Mouse (Mus musculus): ENCODE measurements at regions not wholly inside any gene's neighbourhood (a gene's known extent, or its start where the extent isn't known, plus 50 kb on each side); places are given as distances from the start of the nearest gene placed in this dataset.

GRCm38 (mm10) chr4:58661781-58662293 lies 108.1 kb upstream of the Lpar1 start:
- peak; percentile 35 to 69 for DNase-seq (ENCODE audit: low spot score in 2 of 2)

GRCm38 (mm10) chr4:58660511-58660910 lies 106.8 kb upstream of the Lpar1 start:
- DNase-seq (ENCODE audit: low spot score in 2 of 2), result no peak

- no peak for DNase-seq (ENCODE audit: low spot score in 2 of 2)
These were observed 104.5 kb upstream of the Lpar1 start for GRCm38 (mm10) chr4:58658206-58658605.

GRCm38 (mm10) chr4:58647761-58648295 lies 94.1 kb upstream of the Lpar1 start:
- DNase-seq (ENCODE audit: low spot score in 2 of 2), result no peak

DNA sequence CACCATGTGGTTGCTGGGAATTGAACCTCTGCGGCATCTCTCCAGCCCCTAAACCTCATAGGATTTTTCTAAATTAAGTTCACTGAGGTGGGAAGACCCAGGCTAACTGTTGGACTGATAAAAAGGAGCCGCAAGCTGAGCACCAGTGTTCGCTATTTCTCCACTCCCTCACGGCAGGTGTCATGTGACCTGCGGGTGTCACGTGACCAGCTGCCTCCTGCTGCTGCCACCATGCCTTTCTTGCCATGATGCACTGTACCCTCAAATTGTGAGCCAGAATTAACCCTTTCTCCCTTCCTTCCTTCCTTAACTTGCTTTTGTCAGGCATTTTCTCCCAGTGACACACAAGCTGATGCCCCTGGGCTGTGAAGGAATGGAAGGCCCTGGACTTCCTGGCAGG lies 93.1 kb upstream of the Lpar1 start:
- DNase-seq (ENCODE audit: low spot score in 2 of 2), result no peak

- DNase-seq (ENCODE audit: low spot score in 2 of 2), result no peak
These were observed 89.7 kb upstream of the Lpar1 start for GRCm38 (mm10) chr4:58643371-58643770.

GRCm38 (mm10) chr4:58642236-58642635 lies 88.5 kb upstream of the Lpar1 start:
- peak; percentile 10 to 66 for DNase-seq (ENCODE audit: low spot score in 2 of 2)

DNA sequence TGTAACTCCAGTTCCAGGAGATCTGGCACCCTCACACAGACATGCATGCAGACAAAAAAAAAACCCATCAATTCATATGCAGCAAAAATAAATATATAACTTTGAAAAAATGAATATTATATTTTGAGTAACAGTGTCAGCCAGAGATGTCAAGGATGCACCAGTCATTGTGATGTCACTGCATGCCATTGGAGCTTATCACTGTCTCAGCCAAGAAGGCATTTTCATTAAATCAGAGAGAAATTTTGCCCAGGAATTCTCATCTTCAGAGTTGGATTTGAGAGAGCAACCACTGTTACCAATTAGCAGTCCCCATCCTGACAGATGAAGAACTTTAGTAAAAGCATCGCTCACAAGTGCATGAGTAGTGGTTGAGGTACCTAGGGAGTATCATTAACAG lies 79.0 kb upstream of the Lpar1 start:
- DNase-seq (ENCODE audit: low spot score in 2 of 2), result no peak

DNA sequence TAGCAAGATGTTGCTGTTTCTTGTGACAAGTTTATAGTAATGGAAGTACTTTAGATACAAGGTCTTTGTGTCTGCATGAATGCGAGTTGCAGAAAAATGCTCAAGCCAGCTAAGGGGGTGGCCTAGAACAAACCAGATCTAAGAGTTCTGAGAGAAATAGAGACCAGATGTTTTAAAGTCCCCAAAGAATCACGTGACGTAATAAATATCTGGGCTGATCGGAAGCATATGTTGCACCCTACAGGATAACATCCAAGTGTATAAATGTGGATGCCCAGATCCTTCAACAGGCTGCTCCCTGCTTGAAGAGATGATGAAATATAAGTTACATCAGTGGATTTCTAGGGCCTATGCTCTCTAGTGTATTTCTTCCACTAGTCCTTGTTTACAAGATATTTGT lies 77.7 kb upstream of the Lpar1 start:
- DNase-seq (ENCODE audit: low spot score in 2 of 2), result no peak

- no peak for DNase-seq (ENCODE audit: low spot score in 2 of 2)
These were observed 73.3 kb upstream of the Lpar1 start for GRCm38 (mm10) chr4:58627021-58627420.

DNA sequence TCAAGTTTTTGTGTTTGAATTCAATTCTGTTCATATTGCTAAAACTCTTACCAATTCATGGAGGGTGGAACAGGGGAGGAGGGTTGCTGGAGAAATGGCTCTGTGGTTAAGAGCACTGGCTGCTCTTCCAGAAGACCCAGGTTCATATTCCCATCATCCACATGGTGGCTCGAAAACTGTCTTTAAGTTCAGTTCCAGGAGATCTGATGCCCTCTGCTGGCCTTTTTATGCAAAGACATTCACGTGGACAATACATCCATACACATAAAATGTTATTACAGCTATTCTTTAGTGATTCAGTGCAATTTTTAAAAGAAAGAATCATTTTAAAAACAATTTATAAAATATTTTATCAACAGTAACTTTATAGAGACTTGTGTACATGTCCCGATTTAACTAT lies 70.4 kb upstream of the Lpar1 start:
- DNase-seq (ENCODE audit: low spot score in 2 of 2), result no peak

- no peak for DNase-seq (ENCODE audit: low spot score in 2 of 2)
These were observed 66.9 kb upstream of the Lpar1 start for GRCm38 (mm10) chr4:58620641-58621040.

DNA sequence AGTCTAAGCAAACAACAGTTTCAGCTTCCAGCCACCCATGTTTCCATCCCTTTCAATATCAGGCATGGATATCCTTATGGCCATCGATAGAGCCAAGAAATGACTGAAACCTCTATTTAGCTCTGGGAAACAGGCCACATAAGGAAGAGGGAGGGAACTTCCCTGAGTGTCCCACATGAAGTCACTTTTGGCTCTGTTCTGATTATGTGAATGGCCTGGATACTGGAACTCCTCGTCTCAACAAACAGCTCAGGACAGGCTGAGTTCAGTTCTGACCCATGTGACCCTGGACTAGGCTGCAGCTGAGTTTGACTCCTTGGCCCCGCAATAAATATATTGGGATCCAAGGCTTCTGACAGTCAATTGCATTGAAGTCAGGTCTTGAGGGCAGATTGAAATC lies 63.6 kb upstream of the Lpar1 start:
- DNase-seq (ENCODE audit: low spot score in 2 of 2), result no peak

DNA sequence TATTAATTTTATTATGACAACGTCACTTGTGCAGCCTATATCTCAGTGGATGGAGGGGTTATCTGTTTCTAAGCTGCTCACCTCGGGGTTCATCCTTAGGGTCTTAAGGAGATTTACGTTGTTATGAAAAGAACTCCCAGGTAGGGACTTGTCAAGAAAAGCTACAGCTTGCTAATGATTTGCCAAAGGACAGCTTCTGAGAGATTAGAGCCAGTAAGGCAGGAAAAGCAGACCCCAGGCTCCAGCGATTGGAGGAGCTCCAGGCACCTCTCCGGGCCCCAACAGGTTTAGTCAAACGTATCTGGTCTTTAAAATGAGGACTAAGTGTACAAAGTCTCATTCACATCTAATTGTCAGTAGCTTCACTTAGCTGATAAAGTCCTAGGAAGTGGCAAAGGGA lies 59.8 kb upstream of the Lpar1 start:
- DNase-seq (ENCODE audit: low spot score in 2 of 2), result no peak

GRCm38 (mm10) chr4:58613022-58613421 lies 59.3 kb upstream of the Lpar1 start:
- no peak for DNase-seq (ENCODE audit: low spot score in 2 of 2)

DNA sequence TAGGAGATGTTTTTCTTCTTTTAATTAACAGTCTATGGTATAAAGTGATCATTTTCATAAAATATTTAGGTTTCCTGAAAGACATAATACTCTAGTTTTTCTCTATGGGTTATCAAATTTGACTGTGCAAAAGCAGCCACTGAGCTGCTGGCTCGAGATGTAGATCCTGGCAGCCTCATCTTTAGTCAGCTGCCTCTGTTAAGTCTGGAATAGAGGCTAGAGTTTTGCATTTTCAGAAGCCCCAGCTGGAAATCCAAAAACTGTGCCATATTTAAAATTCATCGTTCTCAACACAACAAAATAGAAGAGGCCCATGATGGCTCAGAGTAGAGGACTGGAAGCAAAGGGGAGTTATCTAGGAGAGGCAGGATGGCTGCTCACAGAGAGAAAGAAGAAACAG lies 53.8 kb upstream of the Lpar1 start:
- no peak for DNase-seq (ENCODE audit: low spot score in 2 of 2)

GRCm38 (mm10) chr4:58605941-58606340 lies 52.2 kb upstream of the Lpar1 start:
- DNase-seq (ENCODE audit: low spot score in 2 of 2), result no peak
